Mouse (Mus musculus): ENCODE measurements around the gene Cdk9. TPM values are rescaled to one million over a fixed set of nuclear protein-coding genes. Genes with fewer than 3 reads are reported as not detected.

The Cdk9 gene
- total RNA-seq, 1 experiment, result 68.0 TPM

GRCm38 (mm10) chr2:32757056-32757845 lies 44.4 kb upstream of the Cdk9 start, which contains the start of gene Tor2a:
Gene Tor2a (plus strand): TSS chr2:32757234.
- in situ Hi-C loops (cut with MboI; ENCODE audit: low sequenced_read_pairs in 2 of 2, unreplicated experiment in 2 of 2), result no loop called here
- peak; percentile 95 for DNase-seq (ENCODE audit: low read depth, low spot score)
- Histone ChIP-seq H3K27ac (ENCODE audit: insufficient read depth, low read depth, low read length, poor library complexity, severe bottlenecking) (no peak within 1 kb of the TSS), H3K9ac (ENCODE audit: insufficient read depth, low read depth, low read length, poor library complexity, severe bottlenecking) (peak within 1 kb of the TSS; percentile 86), H3K36me3 (ENCODE audit: control insufficient read depth, insufficient read depth, low read length, poor library complexity, severe bottlenecking) (peaks cover 11% of the 10 kb centered on the region), H3K9me3 (ENCODE audit: control insufficient read depth, insufficient read depth, low read depth, low read length) (no peaks in the 10 kb centered on the region), H3K4me1 (ENCODE audit: control insufficient read depth in 2 of 2, insufficient read depth in 2 of 2, low read length in 2 of 2, poor library complexity in 1 of 2) (peaks cover 0 to 2% of the 10 kb centered on the region in 2 experiments; a peak in 1 of 4 replicates), H3K4me3 (ENCODE audit: insufficient read depth in 1 of 2, low read depth in 1 of 2, low read length in 2 of 2, poor library complexity in 1 of 2, severe bottlenecking in 1 of 2) (peak within 1 kb of the TSS; percentile 76 to 81)
- TF ChIP-seq MAFK (IDR thresholded peaks at IDR 0.05; ENCODE audit: insufficient read depth, low read depth, low read length) (no peak), ZNF384 (IDR thresholded peaks at IDR 0.05; ENCODE audit: low read depth, low read length) (no peak), HCFC1 (IDR thresholded peaks at IDR 0.05; ENCODE audit: borderline replicate concordance, insufficient read depth, low read length) (peak; percentile 96), CHD2 (IDR thresholded peaks at IDR 0.05; ENCODE audit: low read depth, low read length) (no peak), ZC3H11A (IDR thresholded peaks at IDR 0.05; ENCODE audit: borderline replicate concordance, low read depth, low read length) (0 out of 2 replicates have a peak, but pooled peaks have one; percentile 3)

DNA sequence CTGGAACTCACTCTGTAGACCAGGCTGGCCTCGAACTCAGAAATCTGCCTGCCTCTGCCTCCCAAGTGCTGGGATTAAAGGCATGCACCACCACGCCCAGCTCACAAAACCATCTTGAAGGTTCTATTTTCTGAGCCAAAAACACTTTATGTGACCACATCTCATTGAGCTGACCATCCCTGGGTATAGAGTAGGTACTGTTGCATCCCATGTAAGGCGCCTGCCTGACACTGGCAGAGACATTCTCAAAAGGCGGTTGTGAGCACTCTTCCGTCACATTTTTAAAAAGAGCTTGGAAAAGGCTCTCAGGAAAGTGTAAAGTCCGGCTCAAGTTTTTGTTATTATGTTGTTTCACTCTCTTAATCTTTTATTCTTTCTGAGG lies 43.8 kb upstream of the Cdk9 start:
- TF ChIP-seq ZC3H11A (IDR thresholded peaks at IDR 0.05; ENCODE audit: borderline replicate concordance, low read depth, low read length) (no peak), HCFC1 (IDR thresholded peaks at IDR 0.05; ENCODE audit: borderline replicate concordance, insufficient read depth, low read length) (no peak), CHD2 (IDR thresholded peaks at IDR 0.05; ENCODE audit: low read depth, low read length) (no peak), ZNF384 (IDR thresholded peaks at IDR 0.05; ENCODE audit: low read depth, low read length) (no peak), MAFK (IDR thresholded peaks at IDR 0.05; ENCODE audit: insufficient read depth, low read depth, low read length) (no peak)
- H3K9ac ChIP-seq (ENCODE audit: insufficient read depth, low read depth, low read length, poor library complexity, severe bottlenecking), result no peak overlapping the region
- peaks cover 11% of the 10 kb centered on the region for H3K36me3 ChIP-seq (ENCODE audit: control insufficient read depth, insufficient read depth, low read length, poor library complexity, severe bottlenecking)
- no peak for DNase-seq (ENCODE audit: low read depth, low spot score)
- no peak overlapping the region for H3K4me3 ChIP-seq (ENCODE audit: insufficient read depth in 1 of 2, low read depth in 1 of 2, low read length in 2 of 2, poor library complexity in 1 of 2, severe bottlenecking in 1 of 2)
- H3K4me1 ChIP-seq (ENCODE audit: control insufficient read depth in 2 of 2, insufficient read depth in 2 of 2, low read length in 2 of 2, poor library complexity in 1 of 2), result peaks cover 2% of the 10 kb centered on the region in 2 experiments; a peak in 2 of 4 replicates
- H3K9me3 ChIP-seq (ENCODE audit: control insufficient read depth, insufficient read depth, low read depth, low read length), result no peaks in the 10 kb centered on the region
- no peak overlapping the region for H3K27ac ChIP-seq (ENCODE audit: insufficient read depth, low read depth, low read length, poor library complexity, severe bottlenecking)
- in situ Hi-C loops (cut with MboI; ENCODE audit: low sequenced_read_pairs in 2 of 2, unreplicated experiment in 2 of 2), result no loop called here

DNA sequence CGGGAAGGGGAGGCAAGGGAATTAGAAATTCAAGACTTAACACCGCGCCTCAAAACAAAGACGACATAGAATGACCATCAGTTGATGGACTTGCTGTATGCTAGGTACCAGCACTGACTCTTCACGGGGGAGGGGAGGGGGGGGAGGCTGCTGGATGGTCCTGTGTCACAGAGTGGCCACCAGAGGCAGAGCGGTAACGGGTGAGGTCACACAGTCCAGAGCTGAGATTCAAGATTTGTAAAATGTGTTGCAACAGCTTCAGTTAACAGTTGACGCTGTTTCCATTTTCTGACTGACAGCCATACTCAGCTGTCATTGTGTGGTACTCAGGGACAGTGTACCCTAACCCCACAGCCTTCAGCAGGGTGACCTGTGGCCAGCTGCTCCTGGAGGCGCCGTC lies 39.3 kb upstream of the Cdk9 start:
- no peak for DNase-seq (ENCODE audit: low read depth, low spot score)
- in situ Hi-C loops (cut with MboI; ENCODE audit: low sequenced_read_pairs in 2 of 2, unreplicated experiment in 2 of 2), result no loop called here
- H3K4me3 ChIP-seq (ENCODE audit: insufficient read depth in 1 of 2, low read depth in 1 of 2, low read length in 2 of 2, poor library complexity in 1 of 2, severe bottlenecking in 1 of 2), result no peak overlapping the region
- H3K36me3 ChIP-seq (ENCODE audit: control insufficient read depth, insufficient read depth, low read length, poor library complexity, severe bottlenecking), result no peaks in the 10 kb centered on the region; the same call in 1 of the 2 replicates
- H3K4me1 ChIP-seq (ENCODE audit: control insufficient read depth in 2 of 2, insufficient read depth in 2 of 2, low read length in 2 of 2, poor library complexity in 1 of 2), result peaks cover 2 to 3% of the 10 kb centered on the region in 2 experiments; a peak in 2 of 4 replicates
- no peak overlapping the region for H3K27ac ChIP-seq (ENCODE audit: insufficient read depth, low read depth, low read length, poor library complexity, severe bottlenecking)
- TF ChIP-seq HCFC1 (IDR thresholded peaks at IDR 0.05; ENCODE audit: borderline replicate concordance, insufficient read depth, low read length) (no peak), MAFK (IDR thresholded peaks at IDR 0.05; ENCODE audit: insufficient read depth, low read depth, low read length) (no peak), ZC3H11A (IDR thresholded peaks at IDR 0.05; ENCODE audit: borderline replicate concordance, low read depth, low read length) (no peak)
- no peak overlapping the region for H3K9ac ChIP-seq (ENCODE audit: insufficient read depth, low read depth, low read length, poor library complexity, severe bottlenecking)
- H3K9me3 ChIP-seq (ENCODE audit: control insufficient read depth, insufficient read depth, low read depth, low read length), result no peaks in the 10 kb centered on the region

DNA sequence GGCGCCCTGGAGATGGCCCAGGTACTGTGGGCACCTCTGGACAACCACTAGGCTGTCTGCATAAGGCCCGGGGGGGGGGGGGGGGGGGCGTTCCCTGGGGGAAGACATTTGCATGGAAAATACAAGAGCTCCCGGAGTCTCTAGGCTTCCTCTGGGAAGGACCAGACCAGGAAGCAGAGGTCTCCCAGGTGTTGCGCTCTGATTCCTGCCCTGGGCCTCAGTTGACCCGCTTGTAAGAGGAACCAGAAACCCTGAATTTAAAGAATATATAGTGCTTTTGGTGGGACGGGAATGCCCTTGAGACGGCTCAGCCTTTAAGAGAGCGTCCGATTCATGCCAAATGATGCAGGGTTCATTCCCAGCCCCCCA lies 38.8 kb upstream of the Cdk9 start:
- no peak for TF ChIP-seq HCFC1 (IDR thresholded peaks at IDR 0.05; ENCODE audit: borderline replicate concordance, insufficient read depth, low read length)
- H3K4me1 ChIP-seq (ENCODE audit: control insufficient read depth in 2 of 2, insufficient read depth in 2 of 2, low read length in 2 of 2, poor library complexity in 1 of 2), result peaks cover 2 to 3% of the 10 kb centered on the region in 2 experiments; a peak in 2 of 4 replicates
- no peaks in the 10 kb centered on the region for H3K9me3 ChIP-seq (ENCODE audit: control insufficient read depth, insufficient read depth, low read depth, low read length)
- H3K36me3 ChIP-seq (ENCODE audit: control insufficient read depth, insufficient read depth, low read length, poor library complexity, severe bottlenecking), result no peaks in the 10 kb centered on the region; the same call in 1 of the 2 replicates
- in situ Hi-C loops (cut with MboI; ENCODE audit: low sequenced_read_pairs in 2 of 2, unreplicated experiment in 2 of 2), result no loop called here
- peak overlapping the region; percentile 49 to 50 for H3K4me3 ChIP-seq (ENCODE audit: insufficient read depth in 1 of 2, low read depth in 1 of 2, low read length in 2 of 2, poor library complexity in 1 of 2, severe bottlenecking in 1 of 2)
- no peak overlapping the region for H3K9ac ChIP-seq (ENCODE audit: insufficient read depth, low read depth, low read length, poor library complexity, severe bottlenecking)
- H3K27ac ChIP-seq (ENCODE audit: insufficient read depth, low read depth, low read length, poor library complexity, severe bottlenecking), result no peak overlapping the region
- no peak for DNase-seq (ENCODE audit: low read depth, low spot score)
